Mouse (Mus musculus) kidney, adult 2 months (tissue): ENCODE results near the gene Msi2.

Source experiments
- CTCF ChIP-seq: fragments of 200-500 bp; conservative IDR thresholded peaks from 2 replicates; pipeline ENCODE4 v1.5.1; 2011; ENCODE audit warnings: low read depth, mild to moderate bottlenecking, control low read depth, low read length, moderate library complexity, mixed read lengths; ENCODE audit not compliant: insufficient read depth, insufficient read length
- POLR2A ChIP-seq: fragments of 200-500 bp; IDR thresholded peaks from one replicate; pipeline ENCODE4 v1.6.1; 2011; ENCODE audit warnings: low read depth, low read length, control low read depth

DNA sequence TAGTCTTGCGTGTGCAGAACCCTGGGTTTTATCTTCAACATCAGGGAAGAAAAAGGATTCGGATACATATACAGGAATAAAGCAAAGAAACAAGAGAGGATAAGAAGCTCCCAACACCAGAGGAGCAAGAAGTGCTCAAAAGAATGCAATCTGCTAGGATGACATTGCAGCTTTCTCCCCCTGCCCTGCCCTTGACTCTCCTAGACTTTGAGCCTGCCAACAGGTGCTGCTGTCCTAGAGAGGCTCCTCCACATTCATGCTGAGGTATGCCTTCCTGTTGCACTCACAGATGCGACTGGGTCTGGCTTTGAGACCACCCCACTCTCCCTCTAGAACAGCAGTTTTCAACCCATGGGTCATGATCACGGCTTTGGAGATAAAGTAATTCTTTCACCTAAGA lies 96.5 kb downstream of the Msi2 start:
- no peak for TF ChIP-seq CTCF
- no peak for TF ChIP-seq POLR2A
